8 mouse cellular contexts compared by ENCODE assay signal in genomic region chr7:19332709-19333352, GRCm38 (mm10). TPM values are rescaled to one million over a fixed set of nuclear protein-coding genes. Genes with fewer than 3 reads are reported as not detected.
DNase-seq lines count a peak whose midpoint lies in the region; ATAC-seq and TF ChIP-seq lines count a peak whose summit lies in the region.

No protein-coding gene starts in this region.

- ATAC-seq in embryonic facial prominence, embryonic 15.5 days (ENCODE audit: insufficient number of reproducible peaks, low FRiP score, low TSS enrichment, low read depth): peak; percentile 64; the same call in 1 of the 2 replicates
- ATAC-seq in limb, embryonic 14.5 days (ENCODE audit: low FRiP score, low read depth): peak; percentile 63
- peak; percentile 61 for ATAC-seq in midbrain, embryonic 15.5 days (replicated peaks)

- peak overlapping the region; percentile 61 for H3K4me3 ChIP-seq in embryonic facial prominence, embryonic 15.5 days (replicated peaks)
- peak overlapping the region; percentile 63 for H3K4me3 ChIP-seq in limb, embryonic 14.5 days (replicated peaks; ENCODE audit: low read length)
- H3K4me3 ChIP-seq in midbrain, embryonic 15.5 days: peak overlapping the region; percentile 88

- H3K27ac ChIP-seq in embryonic facial prominence, embryonic 15.5 days (replicated peaks): peak overlapping the region; percentile 58
- H3K27ac ChIP-seq in limb, embryonic 14.5 days (replicated peaks; ENCODE audit: low read depth, low read length): no peak overlapping the region
- peak overlapping the region; percentile 87 for H3K27ac ChIP-seq in midbrain, embryonic 15.5 days

- peak overlapping the region; percentile 74 for H3K9ac ChIP-seq in embryonic facial prominence, embryonic 15.5 days
- peak overlapping the region; percentile 75 for H3K9ac ChIP-seq in limb, embryonic 14.5 days (ENCODE audit: low read depth, low read length, severe bottlenecking)
- H3K9ac ChIP-seq in midbrain, embryonic 15.5 days: peak overlapping the region; percentile 94

- no peak for TF ChIP-seq POLR2A in limb, embryonic 14.5 days (IDR thresholded peaks at IDR 0.05; ENCODE audit: borderline replicate concordance, extremely low read depth, insufficient read depth, insufficient read length)

- H3K36me3 ChIP-seq in embryonic facial prominence, embryonic 15.5 days: no peaks in the 10 kb centered on the region
- no peaks in the 10 kb centered on the region for H3K36me3 ChIP-seq in limb, embryonic 14.5 days (ENCODE audit: control insufficient read depth, insufficient read depth, low read length)
- H3K36me3 ChIP-seq in midbrain, embryonic 15.5 days (replicated peaks): no peaks in the 10 kb centered on the region

- no peaks in the 10 kb centered on the region for H3K9me3 ChIP-seq in embryonic facial prominence, embryonic 15.5 days (replicated peaks)
- no peaks in the 10 kb centered on the region for H3K9me3 ChIP-seq in limb, embryonic 14.5 days (ENCODE audit: control insufficient read depth, low read length)
- no peaks in the 10 kb centered on the region for H3K9me3 ChIP-seq in midbrain, embryonic 15.5 days

- no peaks in the 10 kb centered on the region for H3K27me3 ChIP-seq in embryonic facial prominence, embryonic 15.5 days
- no peaks in the 10 kb centered on the region for H3K27me3 ChIP-seq in limb, embryonic 14.5 days (ENCODE audit: control insufficient read depth, insufficient read depth, low read length)
- H3K27me3 ChIP-seq in midbrain, embryonic 15.5 days (replicated peaks): no peaks in the 10 kb centered on the region

- DNase-seq in urinary bladder, adult 18-20 months (ENCODE audit: low spot score in 2 of 2): peak; percentile 61 to 62
- no peak for DNase-seq in urinary bladder, postnatal 10 days (ENCODE audit: low spot score)
- DNase-seq in heart, adult 9 months (ENCODE audit: low spot score in 2 of 2): peak; percentile 86 to 88
- DNase-seq in kidney, adult 9 months: peak; percentile 54
- DNase-seq in limb, embryonic 14.5 days (ENCODE audit: low spot score): peak; percentile 55
- DNase-seq in spleen, postnatal 36 days (ENCODE audit: low spot score in 2 of 2): peak; percentile 77 to 78

- H3K4me1 ChIP-seq in embryonic facial prominence, embryonic 15.5 days: peaks cover 7% of the 10 kb centered on the region; the same call in 1 of the 2 replicates
- H3K4me1 ChIP-seq in limb, embryonic 14.5 days (ENCODE audit: control insufficient read depth, insufficient read depth, low read length): peaks cover under 1% of the 10 kb centered on the region; the same call in 1 of the 2 replicates
- H3K4me1 ChIP-seq in midbrain, embryonic 15.5 days: peaks cover 11% of the 10 kb centered on the region

- 1% methylated on average over 52 of the region's 52 CpGs for WGBS in embryonic facial prominence, embryonic 15.5 days
- WGBS in limb, embryonic 14.5 days: 0% methylated on average over 35 of the region's 52 CpGs
- WGBS in midbrain, embryonic 15.5 days: under 1% methylated on average over 52 of the region's 52 CpGs

- H3K4me2 ChIP-seq in embryonic facial prominence, embryonic 15.5 days (replicated peaks): peak overlapping the region; percentile 88
- H3K4me2 ChIP-seq in limb, embryonic 14.5 days (replicated peaks; ENCODE audit: low read depth, low read length, severe bottlenecking): peak overlapping the region; percentile 93
- peak overlapping the region; percentile 94 for H3K4me2 ChIP-seq in midbrain, embryonic 15.5 days

RNA-seq across cellular contexts. Expression of gene Ercc1, which starts 11.7 kb away (rescaled TPM):
- 83.0 and 85.5 TPM in 2 replicates for polyA plus RNA-seq in embryonic facial prominence, embryonic 15.5 days (2015; fragmentation: Nextera tagmentation; extraction: Ambion mirVana)
- polyA plus RNA-seq in limb, embryonic 14.5 days (2012; rRNA removed): 72.3 and 93.5 TPM in 2 replicates
- 74.3 and 86.1 TPM in 2 replicates for polyA plus RNA-seq in limb, embryonic 14.5 days (2014; fragmentation: Nextera tagmentation; extraction: Ambion mirVana)
- 80.2 and 83.3 TPM in 2 replicates for polyA plus RNA-seq in midbrain, embryonic 15.5 days (2015; fragmentation: Nextera tagmentation; extraction: Ambion mirVana)

RNA-seq across cellular contexts. Expression of gene Fosb, which starts 23.0 kb away (rescaled TPM):
- polyA plus RNA-seq in embryonic facial prominence, embryonic 15.5 days (2015; fragmentation: Nextera tagmentation; extraction: Ambion mirVana): 0.21 and 0.69 TPM in 2 replicates
- 0.69 and 0.88 TPM in 2 replicates for polyA plus RNA-seq in limb, embryonic 14.5 days (2012; rRNA removed)
- polyA plus RNA-seq in limb, embryonic 14.5 days (2014; fragmentation: Nextera tagmentation; extraction: Ambion mirVana): 0.14 and 0.28 TPM in 2 replicates
- 0.08 TPM in 1 of 2 replicates, not detected in the other for polyA plus RNA-seq in midbrain, embryonic 15.5 days (2015; fragmentation: Nextera tagmentation; extraction: Ambion mirVana)

RNA-seq across cellular contexts. Expression of gene Cd3eap, which starts 26.5 kb away (rescaled TPM):
- 30.4 and 32.0 TPM in 2 replicates for polyA plus RNA-seq in embryonic facial prominence, embryonic 15.5 days (2015; fragmentation: Nextera tagmentation; extraction: Ambion mirVana)
- 13.7 and 19.4 TPM in 2 replicates for polyA plus RNA-seq in limb, embryonic 14.5 days (2012; rRNA removed)
- 25.2 and 28.7 TPM in 2 replicates for polyA plus RNA-seq in limb, embryonic 14.5 days (2014; fragmentation: Nextera tagmentation; extraction: Ambion mirVana)
- 22.0 and 25.1 TPM in 2 replicates for polyA plus RNA-seq in midbrain, embryonic 15.5 days (2015; fragmentation: Nextera tagmentation; extraction: Ambion mirVana)

RNA-seq across cellular contexts. Expression of gene Ppp1r13l, which starts 26.7 kb away (rescaled TPM):
- 17.2 and 22.7 TPM in 2 replicates for polyA plus RNA-seq in embryonic facial prominence, embryonic 15.5 days (2015; fragmentation: Nextera tagmentation; extraction: Ambion mirVana)
- polyA plus RNA-seq in limb, embryonic 14.5 days (2012; rRNA removed): 33.8 and 39.3 TPM in 2 replicates
- polyA plus RNA-seq in limb, embryonic 14.5 days (2014; fragmentation: Nextera tagmentation; extraction: Ambion mirVana): 15.3 and 16.8 TPM in 2 replicates
- 2.1 and 2.5 TPM in 2 replicates for polyA plus RNA-seq in midbrain, embryonic 15.5 days (2015; fragmentation: Nextera tagmentation; extraction: Ambion mirVana)

RNA-seq across cellular contexts. Expression of gene Ercc2, which starts 49.0 kb away (rescaled TPM):
- 16.9 and 18.3 TPM in 2 replicates for polyA plus RNA-seq in embryonic facial prominence, embryonic 15.5 days (2015; fragmentation: Nextera tagmentation; extraction: Ambion mirVana)
- polyA plus RNA-seq in limb, embryonic 14.5 days (2012; rRNA removed): 58.1 and 73.8 TPM in 2 replicates
- 11.3 and 12.6 TPM in 2 replicates for polyA plus RNA-seq in limb, embryonic 14.5 days (2014; fragmentation: Nextera tagmentation; extraction: Ambion mirVana)
- 29.7 and 33.0 TPM in 2 replicates for polyA plus RNA-seq in midbrain, embryonic 15.5 days (2015; fragmentation: Nextera tagmentation; extraction: Ambion mirVana)
